Mouse (Mus musculus) CH12F3 (cell line): ENCODE results near the gene Zbtb16.

ENCODE experiments used
- in situ Hi-C: fragments of 300-500 bp; cut with MboI; formaldehyde crosslinking; loops from 2 replicates; pipeline ENCODE4 v1.14.3; 2020; ENCODE audit warnings: low sequenced_read_pairs

The Zbtb16 gene

DNA sequence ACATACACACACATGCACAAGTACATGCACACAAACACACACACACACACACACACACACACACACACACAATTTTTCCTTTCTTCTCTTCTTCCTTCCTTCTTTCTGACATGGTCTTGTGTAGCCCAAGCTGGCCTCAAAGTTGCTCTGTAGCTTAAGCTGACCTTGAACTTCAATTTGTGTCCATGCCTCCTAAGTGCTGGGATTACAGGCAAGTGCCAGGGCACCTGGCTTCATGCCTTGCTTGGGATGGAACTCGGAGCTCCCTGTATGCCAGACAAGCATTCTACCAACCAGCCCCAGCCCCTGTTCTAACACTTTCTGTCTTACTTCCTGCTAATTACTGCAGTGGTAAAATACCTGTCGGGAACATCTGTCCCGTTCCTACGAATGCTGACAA, 222.8 kb downstream of the Zbtb16 start:
- in situ Hi-C loops = no loop called here

DNA sequence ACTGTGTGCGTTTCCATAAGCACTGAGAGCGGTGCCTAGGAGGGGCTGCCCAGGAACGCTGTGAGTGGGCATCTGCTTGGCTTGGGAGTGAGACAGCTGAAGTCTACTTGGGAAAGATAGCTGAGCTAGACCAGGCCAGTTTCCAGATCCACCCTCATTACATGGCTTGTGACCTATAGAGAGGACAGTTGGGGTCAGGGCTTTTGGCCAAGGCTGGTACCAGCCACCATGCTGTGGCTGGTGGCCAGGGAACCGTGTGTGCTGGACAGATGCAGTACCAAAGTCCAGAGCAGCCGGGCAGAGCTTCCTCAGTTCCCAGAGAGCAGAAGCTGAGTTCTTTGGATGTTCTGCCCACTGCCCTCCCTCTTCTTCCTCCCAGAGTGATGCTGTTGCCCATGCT, 223.5 kb downstream of the Zbtb16 start:
- in situ Hi-C loops = no loop called here

GRCm38 (mm10) chr9:48611032-48611431, 225.0 kb downstream of the Zbtb16 start:
- in situ Hi-C loops = no loop called here

DNA sequence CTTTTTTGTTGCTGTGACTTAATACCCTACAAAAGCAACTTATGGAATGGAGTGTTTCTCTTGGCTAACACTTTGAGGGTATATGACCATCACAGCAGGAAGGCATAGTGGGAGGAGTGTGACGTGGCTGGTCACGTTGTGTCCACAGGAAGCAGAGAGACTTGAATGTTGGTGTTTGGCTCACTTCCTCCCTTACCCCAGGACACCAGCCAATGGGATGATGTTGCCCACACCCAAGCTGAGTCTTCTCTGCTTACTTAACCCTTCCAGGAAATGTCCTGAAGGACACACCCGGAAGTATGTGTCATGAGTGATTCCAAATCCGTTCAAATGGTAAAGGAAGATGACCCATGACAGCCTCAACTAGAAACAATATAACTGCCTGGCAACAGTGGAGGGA, 226.3 kb downstream of the Zbtb16 start:
- in situ Hi-C loops = no loop called here

DNA sequence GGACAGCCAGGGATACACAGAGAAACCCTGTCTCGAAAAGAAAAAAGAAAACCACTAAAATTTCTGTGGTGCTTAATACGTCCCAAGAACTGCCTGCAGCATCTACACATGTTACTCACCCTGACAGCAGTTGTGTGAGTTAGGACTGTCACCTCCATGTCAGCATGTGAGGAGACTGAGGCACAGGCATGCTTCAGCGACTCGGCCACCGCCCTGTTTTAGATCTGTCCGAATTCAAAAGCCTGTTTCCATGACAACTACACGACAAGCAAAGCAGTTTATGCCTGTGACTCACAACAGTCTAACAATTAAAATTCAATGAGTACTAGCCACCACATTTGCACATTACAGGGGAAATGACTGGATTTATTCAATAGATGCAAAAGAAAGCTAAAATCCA, 228.6 kb downstream of the Zbtb16 start:
- in situ Hi-C loops = no loop called here

DNA sequence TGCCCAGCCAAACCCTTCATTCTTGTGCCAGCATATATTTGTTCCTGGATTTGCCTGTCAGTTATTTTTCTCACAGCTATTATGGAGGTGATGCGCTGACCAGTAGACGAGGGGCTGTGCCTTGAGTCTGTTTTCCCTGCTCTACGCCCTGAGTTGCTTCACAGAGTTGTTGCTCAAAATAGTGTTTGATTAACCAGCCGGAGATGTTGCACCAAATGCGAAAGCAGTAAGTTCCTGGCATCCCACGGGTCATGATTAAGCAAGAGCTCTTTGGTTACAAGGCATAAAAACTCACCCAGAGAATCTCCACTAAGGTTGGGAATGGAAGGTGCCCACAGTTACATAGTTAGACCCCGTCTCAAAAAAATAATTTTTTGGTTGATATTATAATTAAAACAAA, 229.9 kb downstream of the Zbtb16 start:
- in situ Hi-C loops = no loop called here

DNA sequence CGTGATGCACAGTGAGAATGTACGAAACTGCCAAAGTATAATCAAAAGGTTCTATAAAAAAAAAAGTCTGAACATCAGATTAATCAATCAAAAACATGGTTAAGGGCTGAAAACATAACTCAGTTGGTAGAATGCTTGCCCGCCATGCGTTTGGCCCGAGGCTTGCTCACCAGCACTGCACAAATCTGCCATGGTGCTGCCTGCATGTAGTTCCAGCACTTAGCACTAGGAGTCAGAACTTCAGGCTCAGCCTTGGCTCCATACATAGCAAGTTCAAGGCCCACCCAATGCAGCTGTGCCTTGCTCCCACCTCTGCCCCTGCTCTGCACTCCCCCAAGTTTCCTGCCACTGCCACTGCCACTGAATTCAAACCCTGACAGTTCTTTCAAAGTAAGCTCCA, 230.3 kb downstream of the Zbtb16 start:
- in situ Hi-C loops = no loop called here

DNA sequence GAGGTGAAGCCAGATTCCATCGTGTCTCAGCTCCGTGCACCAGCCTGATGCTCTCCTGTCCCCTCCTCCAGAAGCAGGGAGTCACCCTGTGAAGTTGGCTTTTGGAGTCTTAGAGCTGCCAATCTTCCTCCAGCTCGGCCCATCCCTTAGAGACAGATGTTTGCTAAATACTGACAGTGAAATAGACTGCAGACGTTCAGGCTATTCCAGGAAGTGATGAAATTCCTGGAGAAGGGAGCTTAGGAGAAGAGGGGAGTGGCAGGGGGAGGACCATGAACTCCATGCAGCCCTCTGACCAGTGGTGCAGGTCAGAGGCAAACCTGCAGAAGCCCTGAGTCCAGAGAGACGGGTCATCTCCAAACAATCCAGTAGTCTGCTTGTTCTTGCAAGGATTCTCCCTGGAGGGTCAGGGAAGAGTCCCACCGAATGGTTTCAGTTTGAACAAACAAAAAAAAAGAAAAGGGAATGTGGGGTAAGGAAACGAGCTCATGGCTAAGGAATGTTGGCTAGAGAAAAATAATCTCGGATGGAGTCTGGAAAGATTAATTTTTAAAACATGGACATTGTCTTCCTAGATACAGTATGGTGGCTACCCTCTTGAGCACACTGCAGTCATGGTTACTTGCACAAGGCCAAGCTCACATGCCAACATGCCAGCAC, 231.0 kb downstream of the Zbtb16 start, which contains the start of gene Nnmt:
Nnmt (minus strand) TSS at position 215 of the 660 bp plus-strand sequence.
- in situ Hi-C loops = no loop called here
